Mouse (Mus musculus) small intestine, adult 2 months (tissue): ENCODE data around the gene Smad1.

ENCODE experiments used
- CTCF ChIP-seq: fragments of 200-500 bp; IDR thresholded peaks from 2 replicates; pipeline ENCODE4 v1.5.1; 2012; ENCODE audit warnings: low read depth, mild to moderate bottlenecking, control low read depth, inconsistent platforms, low read length, moderate library complexity, mixed read lengths; ENCODE audit not compliant: insufficient replicate concordance, insufficient read length; ENCODE audit errors: extremely low read depth
- POLR2A ChIP-seq: fragments of 200-500 bp; IDR thresholded peaks from 2 replicates; pipeline ENCODE4 v1.6.1; 2012; ENCODE audit warnings: low read depth, mild to moderate bottlenecking, control low read depth, inconsistent platforms, low read length, moderate library complexity

GRCm38 (mm10) chr8:79297763-79298162, 101.6 kb downstream of the Smad1 start:
- TF ChIP-seq CTCF (peak; percentile 90), POLR2A (no peak)
